Mouse (Mus musculus): ENCODE data around the gene Rad21l.
"Not testable (repeated sequence)": the region's sequence is repeated elsewhere in the genome, so short reads cannot be mapped to it uniquely, and the experiment has no call there.

The Rad21l gene

GRCm38 (mm10) chr2:151629310-151629709 lies 39.0 kb downstream of the Rad21l start:
- in situ Hi-C loops (cut with MboI; ENCODE audit: low sequenced_read_pairs) = no loop called here

- in situ Hi-C loops (cut with MboI; ENCODE audit: low sequenced_read_pairs) = no loop called here
Observed at GRCm38 (mm10) chr2:151628011-151628410, 40.3 kb downstream of the Rad21l start.

GRCm38 (mm10) chr2:151626296-151626695 lies 42.0 kb downstream of the Rad21l start:
- in situ Hi-C loops (cut with MboI; ENCODE audit: low sequenced_read_pairs) = no loop called here

- in situ Hi-C loops (cut with MboI; ENCODE audit: low sequenced_read_pairs) = no loop called here
Observed at GRCm38 (mm10) chr2:151623776-151624175, 44.6 kb downstream of the Rad21l start.

- in situ Hi-C loops (cut with MboI; ENCODE audit: low sequenced_read_pairs) = no loop called here
Observed at GRCm38 (mm10) chr2:151616551-151617329, 51.6 kb downstream of the Rad21l start.

DNA sequence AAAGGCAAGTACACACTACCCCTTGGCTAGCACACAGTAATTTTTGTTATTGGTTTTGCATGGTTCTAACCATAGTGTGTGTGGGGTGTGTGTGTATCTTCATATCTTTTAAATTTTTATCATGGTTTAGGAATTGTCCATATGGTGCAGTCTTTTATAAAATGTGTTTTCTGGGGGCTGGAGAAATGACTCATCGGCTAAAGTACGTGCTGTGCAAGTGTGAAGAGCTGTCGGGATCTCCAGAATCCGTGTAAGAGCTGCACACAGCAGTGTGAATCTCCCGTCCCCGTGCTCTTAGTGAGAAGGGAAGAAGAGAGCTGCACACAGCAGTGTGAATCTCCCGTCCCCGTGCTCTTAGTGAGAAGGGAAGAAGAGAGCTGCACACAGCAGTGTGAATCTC lies 52.6 kb downstream of the Rad21l start:
- in situ Hi-C loops (cut with MboI; ENCODE audit: low sequenced_read_pairs) = not testable (repeated sequence)

DNA sequence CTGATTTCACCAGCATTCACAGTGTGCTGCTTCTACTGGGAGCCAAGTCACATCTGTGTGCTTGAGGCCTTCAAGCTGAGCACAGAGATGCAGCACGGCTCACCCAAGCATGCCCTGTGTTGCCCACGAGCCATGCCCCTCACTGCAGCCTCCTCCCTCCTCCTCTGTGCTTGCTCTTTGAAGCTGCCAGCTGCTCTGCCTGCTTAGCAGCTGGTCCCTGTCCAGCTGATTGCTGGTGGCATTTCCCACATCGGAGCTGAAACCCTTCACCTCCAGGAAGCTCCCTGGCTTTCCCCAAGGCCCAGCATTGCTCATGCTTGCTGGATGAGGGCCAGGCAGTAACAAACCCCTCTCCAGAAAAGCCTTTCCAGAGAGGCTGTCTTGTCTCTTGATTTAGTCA lies 58.4 kb downstream of the Rad21l start:
- in situ Hi-C loops (cut with MboI; ENCODE audit: low sequenced_read_pairs) = no loop called here

DNA sequence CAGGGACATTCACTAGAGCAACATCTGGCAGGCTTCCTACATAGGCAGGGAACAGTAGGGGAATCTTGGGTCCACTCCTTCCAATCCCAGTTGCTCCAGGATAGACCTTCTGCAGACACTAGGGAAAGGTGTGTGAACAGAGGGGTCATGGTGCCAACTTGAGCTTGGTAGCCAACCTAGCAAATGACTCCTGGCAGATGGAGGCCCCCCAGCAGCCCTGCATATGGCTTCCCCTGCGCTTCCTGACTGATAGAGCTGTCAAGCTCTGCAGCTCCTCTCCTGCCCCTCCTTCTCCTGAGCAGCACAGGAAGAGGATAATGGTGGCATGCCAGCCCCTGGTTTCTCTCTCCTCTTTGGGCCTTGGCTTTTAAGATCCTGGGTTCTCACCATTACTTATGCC lies 59.9 kb downstream of the Rad21l start:
- in situ Hi-C loops (cut with MboI; ENCODE audit: low sequenced_read_pairs) = no loop called here

- in situ Hi-C loops (cut with MboI; ENCODE audit: low sequenced_read_pairs) = no loop called here
Observed at GRCm38 (mm10) chr2:151605437-151605987, 62.8 kb downstream of the Rad21l start.

GRCm38 (mm10) chr2:151603630-151604029 lies 64.7 kb downstream of the Rad21l start:
- in situ Hi-C loops (cut with MboI; ENCODE audit: low sequenced_read_pairs) = no loop called here

GRCm38 (mm10) chr2:151602106-151602505 lies 66.2 kb downstream of the Rad21l start:
- in situ Hi-C loops (cut with MboI; ENCODE audit: low sequenced_read_pairs) = no loop called here

- in situ Hi-C loops (cut with MboI; ENCODE audit: low sequenced_read_pairs) = no loop called here
Observed at GRCm38 (mm10) chr2:151598068-151598467, 70.3 kb downstream of the Rad21l start.

All from CH12F3 (cell line).